Mouse (Mus musculus): ENCODE results near the gene Ubr7. TPM values are rescaled to one million over a fixed set of nuclear protein-coding genes. Genes with fewer than 3 reads are reported as not detected.

The Ubr7 gene
- polyA plus RNA-seq, 1 experiment from 2014 or later: 16.1 TPM

- Histone ChIP-seq H3K9ac (ENCODE audit: low read length) (no peak overlapping the region), H3K4me1 (replicated peaks; ENCODE audit: control insufficient read depth, insufficient read depth) (0 out of 2 replicates have a peak, but pooled peaks cover 3% of the 10 kb centered on the region), H3K27me3 (ENCODE audit: control insufficient read depth, insufficient read depth, low read length) (no peaks in the 10 kb centered on the region), H3K9me3 (ENCODE audit: control insufficient read depth, low read length) (no peaks in the 10 kb centered on the region), H3K36me3 (ENCODE audit: control insufficient read depth, insufficient read depth, low read length) (no peaks in the 10 kb centered on the region; the same call in 1 of the 2 replicates), H3K27ac (replicated peaks) (no peak overlapping the region), H3K4me3 (ENCODE audit: low read depth, low read length) (no peak overlapping the region), H3K4me2 (replicated peaks; ENCODE audit: low read depth) (no peak overlapping the region)
- no peak for TF ChIP-seq EP300 (optimal IDR thresholded peaks at IDR 0.05)
- 0 out of 2 replicates have a peak, but pooled peaks have one; percentile 12 for TF ChIP-seq CTCF (IDR thresholded peaks at IDR 0.05; ENCODE audit: low read depth)
- WGBS: 56% methylated on average over 6 of the region's 6 CpGs
- ATAC-seq (ENCODE audit: low FRiP score, low TSS enrichment) (no peak), DNase-seq (ENCODE audit: low spot score) (no peak)
These were observed 12.9 kb upstream of the Ubr7 start for GRCm38 (mm10) chr12:102744839-102745238.

- TF ChIP-seq EP300 (optimal IDR thresholded peaks at IDR 0.05) (no peak), CTCF (IDR thresholded peaks at IDR 0.05; ENCODE audit: low read depth) (no peak)
- H3K4me2 ChIP-seq (replicated peaks; ENCODE audit: low read depth): no peak overlapping the region
- no peak for ATAC-seq (ENCODE audit: low FRiP score, low TSS enrichment)
- no peaks in the 10 kb centered on the region for H3K4me1 ChIP-seq (replicated peaks; ENCODE audit: control insufficient read depth, insufficient read depth)
- DNase-seq (ENCODE audit: low spot score): no peak
- H3K4me3 ChIP-seq (ENCODE audit: low read depth, low read length): no peak overlapping the region
- WGBS: 63% methylated on average over 3 of the region's 3 CpGs
- H3K27me3 ChIP-seq (ENCODE audit: control insufficient read depth, insufficient read depth, low read length): no peaks in the 10 kb centered on the region
- H3K27ac ChIP-seq (replicated peaks): no peak overlapping the region
- no peaks in the 10 kb centered on the region for H3K9me3 ChIP-seq (ENCODE audit: control insufficient read depth, low read length)
- no peak overlapping the region for H3K9ac ChIP-seq (ENCODE audit: low read length)
- H3K36me3 ChIP-seq (ENCODE audit: control insufficient read depth, insufficient read depth, low read length): no peaks in the 10 kb centered on the region; the same call in 1 of the 2 replicates
These were observed 9.5 kb upstream of the Ubr7 start for GRCm38 (mm10) chr12:102748256-102748655.

DNA sequence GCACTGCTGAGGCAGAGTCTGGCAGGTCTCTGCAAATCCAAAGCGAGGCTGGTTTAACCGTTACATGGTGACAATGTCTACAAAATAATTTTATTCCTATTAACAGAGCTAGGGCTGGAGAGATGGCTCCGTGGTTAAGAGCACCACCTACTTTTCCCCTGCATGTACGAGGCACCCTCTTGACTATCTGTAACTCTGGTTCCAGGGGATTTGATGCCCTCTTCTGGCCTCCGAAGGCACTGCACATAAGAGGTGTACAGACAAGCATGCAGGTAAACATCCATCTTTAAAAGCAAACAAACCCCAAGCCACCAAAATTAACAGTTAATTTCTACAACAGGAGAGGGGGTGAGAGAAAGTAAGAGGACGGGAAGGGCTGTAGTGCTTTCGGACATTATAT is 1.5 kb upstream of the Ubr7 start:
- peak overlapping the region; percentile 89 for H3K4me3 ChIP-seq (ENCODE audit: low read depth, low read length)
- H3K27ac ChIP-seq (replicated peaks): no peak overlapping the region
- ATAC-seq (ENCODE audit: low FRiP score, low TSS enrichment) (no peak), DNase-seq (ENCODE audit: low spot score) (peak; percentile 55)
- no peaks in the 10 kb centered on the region for H3K36me3 ChIP-seq (ENCODE audit: control insufficient read depth, insufficient read depth, low read length)
- no peaks in the 10 kb centered on the region for H3K9me3 ChIP-seq (ENCODE audit: control insufficient read depth, low read length)
- H3K9ac ChIP-seq (ENCODE audit: low read length): no peak overlapping the region; the same call in 1 of the 2 replicates
- H3K4me1 ChIP-seq (replicated peaks; ENCODE audit: control insufficient read depth, insufficient read depth): no peaks in the 10 kb centered on the region; the same call in 1 of the 2 replicates
- WGBS: 74% methylated on average over 7 of the region's 7 CpGs
- TF ChIP-seq CTCF (IDR thresholded peaks at IDR 0.05; ENCODE audit: low read depth): peak; percentile 66
- no peak for TF ChIP-seq EP300 (optimal IDR thresholded peaks at IDR 0.05)
- H3K4me2 ChIP-seq (replicated peaks; ENCODE audit: low read depth): peak overlapping the region; percentile 78
- H3K27me3 ChIP-seq (ENCODE audit: control insufficient read depth, insufficient read depth, low read length): no peaks in the 10 kb centered on the region

DNA sequence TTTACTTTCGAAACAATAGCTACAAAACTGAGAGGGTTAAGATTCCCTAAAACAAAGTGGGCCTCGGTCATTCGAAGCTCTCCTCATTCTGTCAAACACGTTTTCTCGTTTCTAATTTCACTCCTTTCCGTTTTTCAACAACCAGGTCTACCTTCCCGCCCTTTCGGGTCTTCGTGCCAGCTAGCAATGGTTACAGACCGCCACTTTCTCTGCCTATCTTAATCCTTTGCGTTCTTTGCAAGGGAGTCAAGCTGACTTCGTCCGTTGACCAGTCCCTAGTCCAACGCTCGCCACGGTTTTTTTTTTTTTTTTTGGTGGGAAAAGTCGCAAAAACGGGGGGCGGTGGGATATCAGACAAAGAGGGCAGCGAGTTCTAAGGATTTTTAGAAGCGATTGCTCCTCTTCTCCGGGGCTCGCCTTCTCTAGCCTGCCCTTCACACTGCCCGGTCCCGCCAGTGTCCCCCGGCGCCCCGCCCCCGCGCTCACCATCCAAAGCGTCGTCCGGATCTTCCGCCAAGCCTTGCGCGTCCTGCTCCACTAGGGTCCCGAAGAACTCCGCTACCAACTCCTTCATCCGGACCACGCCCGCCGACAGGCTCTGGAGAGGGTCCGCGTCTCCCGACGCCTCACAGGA is 595 bp upstream of the Ubr7 start:
- 1% methylated on average over 46 of the region's 46 CpGs for WGBS
- Histone ChIP-seq H3K4me1 (replicated peaks; ENCODE audit: control insufficient read depth, insufficient read depth) (no peaks in the 10 kb centered on the region; the same call in 1 of the 2 replicates), H3K4me2 (replicated peaks; ENCODE audit: low read depth) (peak overlapping the region; percentile 78), H3K36me3 (ENCODE audit: control insufficient read depth, insufficient read depth, low read length) (no peaks in the 10 kb centered on the region), H3K4me3 (ENCODE audit: low read depth, low read length) (peak overlapping the region; percentile 89), H3K27me3 (ENCODE audit: control insufficient read depth, insufficient read depth, low read length) (no peaks in the 10 kb centered on the region), H3K9ac (ENCODE audit: low read length) (peak overlapping the region; percentile 60), H3K9me3 (ENCODE audit: control insufficient read depth, low read length) (no peaks in the 10 kb centered on the region), H3K27ac (replicated peaks) (peak overlapping the region; percentile 81)
- DNase-seq (ENCODE audit: low spot score) (no peak), ATAC-seq (ENCODE audit: low FRiP score, low TSS enrichment) (peak; percentile 83)
- TF ChIP-seq CTCF (IDR thresholded peaks at IDR 0.05; ENCODE audit: low read depth) (no peak), EP300 (optimal IDR thresholded peaks at IDR 0.05) (no peak)

- TF ChIP-seq EP300 (optimal IDR thresholded peaks at IDR 0.05) (no peak), CTCF (IDR thresholded peaks at IDR 0.05; ENCODE audit: low read depth) (no peak)
- H3K4me1 ChIP-seq (replicated peaks; ENCODE audit: control insufficient read depth, insufficient read depth): no peaks in the 10 kb centered on the region; the same call in 1 of the 2 replicates
- H3K27me3 ChIP-seq (ENCODE audit: control insufficient read depth, insufficient read depth, low read length): no peaks in the 10 kb centered on the region
- H3K9ac ChIP-seq (ENCODE audit: low read length): peak within 1 kb of the TSS; percentile 80
- DNase-seq (ENCODE audit: low spot score) (no peak), ATAC-seq (ENCODE audit: low FRiP score, low TSS enrichment) (no peak)
- peak within 1 kb of the TSS; percentile 95 for H3K4me2 ChIP-seq (replicated peaks; ENCODE audit: low read depth)
- H3K9me3 ChIP-seq (ENCODE audit: control insufficient read depth, low read length): no peaks in the 10 kb centered on the region
- H3K27ac ChIP-seq (replicated peaks): peak within 1 kb of the TSS; percentile 86
- peak within 1 kb of the TSS; percentile 89 for H3K4me3 ChIP-seq (ENCODE audit: low read depth, low read length)
- WGBS: 0% methylated on average over 10 of the region's 10 CpGs
- H3K36me3 ChIP-seq (ENCODE audit: control insufficient read depth, insufficient read depth, low read length): no peaks in the 10 kb centered on the region
These were observed 613 bp downstream of the Ubr7 start, which contains the start of gene Gm20604 for GRCm38 (mm10) chr12:102758403-102758756. Gene Gm20604, minus strand, starts transcription at chr12:102758672.

DNA sequence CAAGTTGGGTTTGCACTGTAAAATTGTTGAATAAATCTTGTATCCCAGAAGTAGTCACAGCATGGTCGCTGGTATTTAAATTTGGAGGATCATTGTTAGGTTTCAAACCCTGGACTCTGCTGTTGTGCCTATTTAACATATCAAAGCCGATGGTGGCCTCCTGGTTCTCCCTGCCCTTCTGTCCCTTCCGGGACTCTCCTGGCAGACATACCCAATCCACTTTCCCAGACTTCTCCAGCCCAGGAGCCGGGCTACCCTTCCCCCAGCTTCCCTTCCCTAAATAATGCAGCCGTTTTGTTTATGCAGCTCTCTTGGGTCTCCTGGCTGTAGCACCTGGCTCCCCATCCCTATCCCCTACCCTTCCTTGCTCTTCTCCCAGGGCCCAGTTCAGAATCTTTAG is 1.2 kb downstream of the Ubr7 start:
- Histone ChIP-seq H3K9ac (ENCODE audit: low read length) (peak overlapping the region; percentile 80), H3K27ac (replicated peaks) (no peak overlapping the region), H3K4me1 (replicated peaks; ENCODE audit: control insufficient read depth, insufficient read depth) (no peaks in the 10 kb centered on the region; the same call in 1 of the 2 replicates), H3K9me3 (ENCODE audit: control insufficient read depth, low read length) (no peaks in the 10 kb centered on the region), H3K36me3 (ENCODE audit: control insufficient read depth, insufficient read depth, low read length) (peaks cover 2% of the 10 kb centered on the region; the same call in 1 of the 2 replicates), H3K4me2 (replicated peaks; ENCODE audit: low read depth) (peak overlapping the region; percentile 95), H3K27me3 (ENCODE audit: control insufficient read depth, insufficient read depth, low read length) (no peaks in the 10 kb centered on the region), H3K4me3 (ENCODE audit: low read depth, low read length) (peak overlapping the region; percentile 89)
- DNase-seq (ENCODE audit: low spot score) (no peak), ATAC-seq (ENCODE audit: low FRiP score, low TSS enrichment) (no peak)
- TF ChIP-seq EP300 (optimal IDR thresholded peaks at IDR 0.05) (no peak), CTCF (IDR thresholded peaks at IDR 0.05; ENCODE audit: low read depth) (no peak)
- WGBS: 0% methylated on average over 5 of the region's 5 CpGs

All from stomach, postnatal 0 days (tissue).